Mouse (Mus musculus) megakaryocyte, adult 5-6 weeks (primary cell): Measurements from ENCODE around the gene Stra8. TPM values are rescaled to one million over a fixed set of nuclear protein-coding genes. Genes with fewer than 3 reads are reported as not detected.

Source experiments
- ATAC-seq: 2 replicates; pipeline ENCODE4 v1.8.0; 2016; ENCODE audit warnings: mild to moderate bottlenecking, inconsistent platforms; ENCODE audit not compliant: poor library complexity, severe bottlenecking
- total RNA-seq, 2 experiments: library from RNA; stranded (forward) in 1 of 2; stranded (reverse) in 1 of 2; fragments of 153-499, 151-499 nt in 1 of 2; fragments of 221-1000, 200-1000 nt in 1 of 2; gene quantifications; 2 replicates each; pipeline versions ENCODE4 v1.2.3 to v1.2.4; 2015 to 2017

Stra8 gene
- total RNA-seq, 2 experiments from 2014 or later: not detected

GRCm38 (mm10) chr6:34939451-34939850 is 19.5 kb downstream of the Stra8 start:
- no peak for ATAC-seq

DNA sequence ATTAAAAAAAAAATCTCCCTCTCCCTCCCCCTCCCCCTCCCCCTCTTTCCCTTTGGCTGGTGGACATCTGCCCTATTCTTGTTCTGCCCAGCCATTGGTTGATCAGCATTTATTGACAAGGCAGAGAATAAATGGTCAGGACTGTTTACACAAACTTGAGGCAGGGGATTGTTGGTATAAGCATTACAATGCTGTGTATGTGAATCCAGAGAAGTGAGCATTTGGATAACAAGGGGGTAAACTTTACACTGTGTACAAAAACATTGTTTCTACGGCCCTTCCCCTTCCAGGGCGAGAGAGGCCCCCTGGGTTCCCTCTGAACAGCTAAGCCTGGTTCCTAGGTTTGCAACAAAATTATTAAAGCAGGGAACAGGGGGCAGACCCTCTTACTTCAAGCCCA is 21.5 kb downstream of the Stra8 start:
- ATAC-seq: no peak

- no peak for ATAC-seq
These were observed 22.5 kb downstream of the Stra8 start for GRCm38 (mm10) chr6:34942446-34942845.

GRCm38 (mm10) chr6:34943499-34943898 is 23.5 kb downstream of the Stra8 start:
- no peak for ATAC-seq

GRCm38 (mm10) chr6:34946486-34947079 is 26.6 kb downstream of the Stra8 start:
- ATAC-seq: peak; percentile 80

GRCm38 (mm10) chr6:34948461-34948860 is 28.5 kb downstream of the Stra8 start:
- no peak for ATAC-seq

- peak; percentile 33 for ATAC-seq
These were observed 31.6 kb downstream of the Stra8 start for GRCm38 (mm10) chr6:34951518-34951917.

- no peak for ATAC-seq
These were observed 32.1 kb downstream of the Stra8 start for GRCm38 (mm10) chr6:34951956-34952667.

DNA sequence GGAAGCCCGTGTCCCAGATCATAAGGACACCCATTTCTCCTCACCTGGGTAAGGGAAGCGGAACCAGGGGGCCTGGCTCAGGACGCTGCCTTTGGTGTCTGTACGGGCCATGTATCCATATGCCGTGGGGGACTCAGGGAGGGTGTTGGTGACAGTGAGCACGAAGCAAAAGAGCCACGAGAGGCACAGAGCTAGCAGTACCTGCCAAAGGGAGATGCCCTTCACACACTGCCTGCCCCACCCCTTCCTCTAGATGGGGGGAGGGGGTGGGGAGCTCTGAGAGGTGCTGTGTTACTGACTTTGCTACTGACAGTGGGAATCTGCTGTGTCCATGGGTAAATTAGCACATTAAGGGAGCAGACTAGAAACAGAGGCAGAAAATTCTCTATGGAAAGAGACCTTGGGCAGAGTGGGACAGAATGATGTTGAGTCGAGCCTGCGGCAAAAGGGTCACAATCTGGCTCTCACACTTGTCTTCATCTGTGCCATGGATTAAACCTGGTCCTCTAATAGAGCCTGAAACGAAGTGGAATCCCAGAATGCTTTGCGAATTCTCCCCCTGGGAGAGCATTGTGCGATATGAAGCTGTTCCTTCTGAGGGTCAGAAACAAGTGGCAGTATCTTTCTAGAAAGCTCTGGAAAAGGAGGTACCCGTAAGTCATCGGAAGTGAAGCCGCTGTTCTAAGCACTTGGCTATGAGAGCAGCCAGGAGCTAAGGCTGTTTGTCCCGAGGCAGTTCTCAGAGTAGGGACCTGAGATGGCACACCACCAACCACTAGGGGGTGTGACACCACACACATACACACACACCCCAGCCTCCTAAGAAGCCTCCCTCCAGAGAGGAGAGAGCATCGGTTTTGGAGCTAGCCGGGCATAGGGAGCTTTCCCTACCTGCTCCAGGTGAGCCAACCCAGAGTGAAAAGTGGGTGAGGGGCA is 35.2 kb downstream of the Stra8 start:
- peak; percentile 82 for ATAC-seq

DNA sequence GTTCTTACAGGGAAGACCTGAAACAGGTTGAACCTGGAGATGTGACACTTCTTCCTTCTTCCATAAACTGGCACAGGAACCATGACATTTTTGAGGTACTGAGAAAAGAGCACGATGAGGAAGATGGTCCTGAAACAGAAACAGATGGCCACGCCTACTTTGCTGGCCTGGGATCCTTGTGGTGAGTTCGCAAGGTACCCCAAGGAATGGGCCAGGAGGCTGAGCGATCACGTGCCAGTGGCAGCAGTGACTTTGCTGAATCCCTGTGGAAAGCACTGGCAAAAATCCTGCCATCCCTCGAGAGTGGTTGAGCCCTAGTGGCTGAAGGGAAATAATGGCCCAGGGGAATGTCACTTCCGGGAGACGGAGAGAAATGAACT is 35.9 kb downstream of the Stra8 start:
- ATAC-seq: peak; percentile 41

GRCm38 (mm10) chr6:34959131-34959530 is 39.2 kb downstream of the Stra8 start:
- ATAC-seq: no peak

- peak; percentile 97 for ATAC-seq
These were observed 44.6 kb downstream of the Stra8 start for GRCm38 (mm10) chr6:34964550-34964949.

DNA sequence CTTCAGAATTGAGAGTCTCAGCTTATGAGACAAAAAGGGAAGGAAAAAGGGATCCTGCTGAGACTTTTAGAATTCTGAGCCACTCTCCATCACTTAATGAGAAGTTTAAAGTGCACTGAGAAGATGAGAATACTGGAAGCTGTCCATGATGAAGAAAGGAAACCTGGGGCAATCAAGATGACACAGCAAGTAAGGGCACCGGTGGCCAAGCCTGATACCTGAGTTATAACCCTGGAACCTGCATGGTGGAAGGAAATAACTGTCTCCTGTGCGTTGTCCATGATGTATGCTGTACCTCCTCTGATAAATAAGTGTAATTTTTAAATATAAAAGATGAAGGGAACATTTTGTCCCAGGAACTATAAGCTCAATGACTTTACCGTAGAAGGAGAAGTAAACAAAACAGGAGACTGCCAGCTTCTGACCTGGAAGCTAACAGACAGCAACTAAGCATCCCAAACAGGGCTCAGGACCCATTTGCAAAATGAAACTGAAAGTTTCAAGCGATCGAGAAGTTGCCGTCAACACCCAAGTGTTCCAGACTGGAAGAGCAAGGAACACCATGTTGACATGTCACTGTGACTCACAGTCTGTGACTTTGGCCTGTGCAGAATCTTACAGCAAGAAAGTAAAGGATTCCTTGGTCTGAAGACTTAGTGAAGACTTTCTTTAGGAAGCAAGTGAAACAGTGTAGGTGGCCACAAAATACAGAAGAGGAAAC is 46.0 kb downstream of the Stra8 start:
- peak; percentile 35 for ATAC-seq

- no peak for ATAC-seq
These were observed 51.2 kb downstream of the Stra8 start for GRCm38 (mm10) chr6:34971181-34971580.

DNA sequence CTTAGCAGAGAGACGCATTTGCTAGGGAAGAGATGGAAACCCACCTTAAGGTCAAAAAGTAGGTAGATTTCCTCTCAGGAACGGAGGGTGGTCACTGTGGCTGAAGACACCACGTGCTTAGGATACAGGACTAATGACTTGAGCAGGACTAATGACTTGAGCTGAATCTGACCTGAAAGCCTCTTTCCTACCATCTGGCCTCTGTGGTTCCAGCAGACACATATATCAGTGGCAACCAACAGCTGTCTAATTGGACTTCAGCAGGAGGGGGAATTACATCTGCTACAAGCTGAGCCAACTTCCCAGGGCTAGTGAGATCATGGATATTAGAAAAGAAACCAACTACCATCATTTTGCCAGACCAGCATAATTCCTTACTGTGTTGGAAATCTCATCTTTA is 59.3 kb downstream of the Stra8 start:
- ATAC-seq: no peak

GRCm38 (mm10) chr6:34980661-34981060 is 60.7 kb downstream of the Stra8 start:
- ATAC-seq: no peak

- ATAC-seq: peak; percentile 54; the same call in 1 of the 2 replicates
These were observed 67.2 kb downstream of the Stra8 start for GRCm38 (mm10) chr6:34987085-34987645.

- ATAC-seq: 0 out of 2 replicates have a peak, but pooled peaks have one; percentile 21
These were observed 68.3 kb downstream of the Stra8 start, which contains the start of gene Slc23a4 for GRCm38 (mm10) chr6:34988081-34988761. Gene Slc23a4, minus strand, starts transcription at chr6:34988404.
